Mouse (Mus musculus) natural killer cell, adult 2 months (primary cell): Measurements from ENCODE around the gene Cnot10.

Experiments
- DNase-seq, 2 experiments: peaks; one replicate each; pipeline ENCODE4 v3.0.0; 2022; ENCODE audit warnings: low spot score in 2 of 2

Gene Cnot10

DNA sequence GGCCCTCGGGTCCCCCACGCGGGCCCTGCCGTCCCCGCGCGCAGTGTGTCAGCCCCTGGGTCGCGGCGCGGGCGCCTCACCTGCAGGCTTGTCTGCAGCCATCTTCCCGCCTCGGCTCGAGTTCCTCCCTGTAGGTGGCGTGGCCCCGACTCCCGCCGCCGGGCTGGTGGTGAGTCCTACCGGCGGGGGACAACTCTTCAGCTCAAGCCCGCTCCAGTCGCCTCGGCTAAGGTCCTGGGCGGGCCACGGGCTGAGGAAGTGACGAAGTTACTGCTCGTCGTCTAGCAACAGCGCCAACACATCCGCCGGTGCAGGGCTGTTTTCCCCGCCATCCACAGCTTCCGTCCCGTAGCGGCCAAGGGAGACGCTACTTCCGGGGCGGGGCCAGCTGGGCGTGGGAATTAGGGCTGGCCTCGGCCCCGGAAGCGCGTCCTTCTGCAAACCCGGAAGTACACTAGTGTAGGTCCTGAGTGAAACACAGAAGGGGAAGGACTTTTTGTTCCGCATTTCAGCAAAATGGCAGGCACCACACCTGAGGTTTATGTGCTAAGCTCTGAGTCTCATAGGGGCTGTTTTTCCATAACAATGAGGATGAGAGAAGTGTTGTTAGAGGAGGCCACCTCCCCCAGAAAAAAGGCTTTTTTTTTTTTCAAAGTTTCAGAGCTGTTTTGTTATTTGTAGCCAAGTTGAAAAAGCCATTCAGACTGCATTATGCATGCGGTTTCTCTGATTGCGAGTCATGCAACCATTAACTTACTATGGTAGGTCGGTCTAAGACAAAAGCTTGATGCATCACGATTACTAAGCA, at the start of gene Cnot10:
Gene Cnot10 (minus strand): TSS at position 346 of the 808 bp plus-strand sequence.
- peak; percentile 98 to 99 for DNase-seq

DNA sequence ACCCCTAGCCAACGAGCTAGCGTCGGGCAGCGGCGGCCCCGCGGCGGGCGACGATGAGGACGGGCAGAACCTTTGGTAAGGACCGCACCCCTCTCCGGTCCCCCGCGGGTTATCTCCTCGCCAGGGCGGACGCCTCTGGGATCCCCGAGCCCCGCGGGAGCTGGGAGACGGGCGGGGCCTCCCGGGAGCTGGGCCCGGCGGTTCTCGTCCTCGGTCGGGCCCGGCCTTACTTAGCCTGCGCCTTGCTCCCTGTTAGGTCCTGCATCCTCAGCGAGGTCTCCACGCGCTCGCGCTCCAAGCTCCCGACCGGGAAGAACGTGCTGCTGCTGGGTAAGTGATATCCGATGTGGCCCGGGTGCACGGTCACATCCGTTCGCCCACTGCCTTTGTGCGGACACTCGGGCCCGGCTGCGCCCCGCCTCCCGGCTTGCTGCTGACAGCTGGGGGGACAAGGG, 49.0 kb upstream of the Cnot10 start:
- peak; percentile 8 to 26 for DNase-seq

DNA sequence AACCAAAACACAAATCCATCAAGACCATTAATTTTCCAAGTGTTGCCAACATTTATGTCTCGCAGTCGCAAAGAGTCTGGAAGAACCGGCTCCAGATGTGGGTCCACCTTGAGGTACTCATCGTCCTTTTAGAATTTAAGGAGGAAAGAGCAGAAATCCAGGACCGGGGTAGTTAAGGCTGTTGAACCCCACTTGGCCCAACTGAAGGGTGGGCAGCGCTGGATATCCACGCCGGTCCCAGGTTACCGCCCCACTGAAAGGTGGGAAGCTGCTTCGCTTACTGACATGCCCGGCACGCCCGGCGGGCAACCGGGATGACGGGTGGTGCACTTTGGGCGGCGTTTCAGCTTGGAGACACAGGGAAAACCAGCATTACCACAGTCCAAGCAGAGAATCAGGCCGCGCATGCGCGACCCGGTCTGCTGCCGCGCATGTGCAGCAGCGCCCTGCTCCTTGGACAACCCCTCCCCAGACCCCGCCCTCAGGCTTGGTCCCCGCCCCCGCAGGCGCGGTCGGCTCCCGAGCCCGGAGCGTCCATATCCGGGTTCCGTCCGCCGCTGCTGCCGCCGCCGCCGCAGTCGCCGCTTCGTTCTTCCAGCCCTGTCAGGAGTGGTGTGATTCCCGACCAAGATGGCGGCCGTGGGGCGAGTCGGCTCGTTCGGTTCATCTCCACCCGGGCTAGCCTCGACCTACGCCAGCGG, 48.4 kb upstream of the Cnot10 start, which contains the start of gene Dync1li1:
Gene Dync1li1 (plus strand): TSS at position 539 of the 701 bp plus-strand sequence.
- peak; percentile 93 to 95 for DNase-seq

DNA sequence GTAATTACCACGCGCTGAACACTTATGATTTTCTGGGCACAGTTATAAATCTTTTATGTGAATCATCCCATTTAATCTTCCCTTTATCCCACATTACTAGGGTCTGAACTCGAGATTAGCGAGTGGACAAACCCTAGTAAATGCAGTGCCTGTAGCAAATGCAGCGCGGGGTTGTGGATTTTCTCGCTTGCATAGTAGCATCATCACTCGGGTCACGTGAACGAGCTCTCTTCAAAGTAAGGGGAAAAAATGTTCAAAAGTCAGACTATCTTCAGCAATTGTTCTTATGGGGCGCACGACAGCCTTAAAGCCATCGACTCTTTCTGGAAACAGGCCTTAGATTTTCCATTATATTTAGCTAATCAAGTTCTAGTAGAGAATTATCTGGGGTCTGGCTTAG, 47.7 kb upstream of the Cnot10 start:
- no peak for DNase-seq

DNA sequence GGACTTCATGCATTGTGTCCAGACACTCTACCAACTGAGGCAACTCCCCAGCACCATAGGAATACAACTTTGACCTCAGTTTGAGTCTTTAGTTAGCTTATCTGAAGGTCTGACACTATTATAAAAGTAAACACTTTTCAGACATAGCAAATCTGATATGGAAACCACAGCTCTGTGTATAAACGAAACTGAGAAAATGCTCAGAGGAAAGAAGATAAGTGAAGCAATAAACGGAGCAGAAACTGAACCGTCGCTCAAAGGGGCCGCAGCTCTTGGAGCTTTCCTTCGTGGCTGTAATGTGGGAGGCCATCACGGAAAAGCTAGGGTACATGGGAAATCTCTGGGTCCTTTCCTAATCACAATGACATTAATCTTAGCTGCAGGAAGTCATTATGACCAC, 46.3 kb upstream of the Cnot10 start:
- no peak for DNase-seq

DNA sequence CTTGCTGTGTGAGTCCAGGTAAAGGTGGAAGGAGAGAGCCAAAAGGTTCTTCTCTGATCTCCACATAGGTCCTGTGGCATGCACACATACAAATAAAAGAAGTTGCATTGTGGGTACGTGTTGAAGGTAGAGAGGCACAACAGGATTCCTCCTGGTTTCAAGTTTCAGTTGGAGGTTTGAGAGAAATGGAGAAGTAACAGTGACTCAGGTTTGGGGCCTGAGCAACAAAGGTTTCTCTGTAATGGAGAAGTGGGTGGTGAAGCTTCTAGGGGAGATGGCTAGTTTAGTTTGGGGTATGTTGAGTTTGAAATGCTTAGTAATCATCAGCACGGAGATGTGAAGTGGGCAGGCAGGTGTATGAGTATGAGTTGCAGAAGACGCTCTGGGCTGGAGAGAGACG, 42.2 kb upstream of the Cnot10 start:
- DNase-seq, result no peak

DNA sequence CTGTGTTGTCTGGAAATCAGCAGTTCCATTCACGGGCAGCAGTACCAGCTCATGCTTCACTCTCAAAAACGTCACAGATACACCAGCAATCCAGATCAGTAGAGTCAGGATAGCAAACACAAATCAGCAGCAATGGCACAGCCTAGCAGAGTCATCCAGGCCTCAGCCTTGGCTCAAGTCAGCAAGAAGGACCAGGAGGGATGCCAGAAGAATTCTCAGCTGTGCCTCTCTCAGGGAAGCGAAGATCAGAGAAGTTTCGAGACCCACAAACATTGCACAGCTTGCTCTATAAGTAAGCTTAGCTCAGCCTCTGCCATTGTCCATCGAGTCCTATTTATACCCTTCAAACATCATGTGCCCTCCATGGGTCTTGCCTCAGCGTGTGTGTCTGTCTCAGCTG, 40.5 kb upstream of the Cnot10 start:
- no peak for DNase-seq

DNA sequence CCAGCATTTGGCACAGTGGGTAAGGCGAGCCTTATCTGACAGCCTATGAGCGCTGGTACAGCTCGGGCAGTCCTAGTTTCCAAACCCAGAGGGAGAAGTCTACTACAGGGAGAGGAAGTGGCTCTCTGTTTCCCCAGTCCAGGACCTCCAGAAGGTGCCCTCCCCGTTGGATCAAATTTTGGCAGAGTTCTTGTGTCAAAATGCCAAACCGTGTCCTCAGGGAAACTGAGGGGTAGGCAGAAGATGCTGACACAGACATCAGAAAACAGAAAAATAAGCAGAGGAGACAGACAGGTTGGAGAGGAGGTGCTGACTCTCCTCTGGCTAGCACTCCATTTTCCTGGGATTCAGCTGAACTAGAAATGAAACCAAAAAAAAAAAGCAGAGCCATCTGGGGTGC, 40.0 kb upstream of the Cnot10 start:
- no peak for DNase-seq

DNA sequence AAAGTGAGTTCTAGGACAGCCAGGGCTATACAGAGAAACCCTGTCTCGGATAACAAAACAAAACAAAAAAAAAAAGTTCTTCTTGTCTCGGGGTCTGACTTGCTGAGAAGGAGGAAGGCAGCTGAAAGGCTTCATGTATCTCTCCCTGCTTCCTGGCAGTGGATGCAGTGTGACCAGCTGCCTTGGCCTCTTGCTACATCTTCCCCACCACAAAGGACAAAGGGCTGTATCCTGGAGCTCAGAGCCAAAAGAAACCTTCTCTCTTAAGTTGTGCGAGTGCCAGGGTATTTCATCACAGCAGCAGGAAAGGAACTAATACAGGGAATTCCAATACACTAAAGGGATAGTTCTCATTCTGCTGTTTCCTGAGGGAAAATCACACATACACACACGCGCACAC, 38.6 kb upstream of the Cnot10 start:
- DNase-seq, result no peak

DNA sequence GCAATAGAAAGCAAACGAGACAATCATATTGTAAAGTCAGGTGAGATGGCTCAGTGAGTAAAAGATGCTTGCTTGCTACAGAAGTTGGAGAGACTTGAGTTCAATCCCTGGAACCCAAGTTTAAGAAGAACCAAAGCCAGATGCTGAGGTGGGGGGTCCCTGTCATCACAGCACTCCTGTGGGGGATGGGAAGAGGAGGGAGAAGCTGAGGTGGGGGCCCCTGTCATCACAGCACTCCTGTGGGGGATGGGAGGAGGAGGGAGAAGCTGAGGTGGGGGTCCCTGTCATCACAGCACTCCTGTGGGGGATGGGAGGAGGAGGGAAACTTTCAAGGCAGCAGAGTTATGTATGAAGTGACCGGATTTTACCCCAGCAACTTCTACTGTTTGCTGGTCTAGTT, 33.6 kb upstream of the Cnot10 start:
- no peak for DNase-seq

DNA sequence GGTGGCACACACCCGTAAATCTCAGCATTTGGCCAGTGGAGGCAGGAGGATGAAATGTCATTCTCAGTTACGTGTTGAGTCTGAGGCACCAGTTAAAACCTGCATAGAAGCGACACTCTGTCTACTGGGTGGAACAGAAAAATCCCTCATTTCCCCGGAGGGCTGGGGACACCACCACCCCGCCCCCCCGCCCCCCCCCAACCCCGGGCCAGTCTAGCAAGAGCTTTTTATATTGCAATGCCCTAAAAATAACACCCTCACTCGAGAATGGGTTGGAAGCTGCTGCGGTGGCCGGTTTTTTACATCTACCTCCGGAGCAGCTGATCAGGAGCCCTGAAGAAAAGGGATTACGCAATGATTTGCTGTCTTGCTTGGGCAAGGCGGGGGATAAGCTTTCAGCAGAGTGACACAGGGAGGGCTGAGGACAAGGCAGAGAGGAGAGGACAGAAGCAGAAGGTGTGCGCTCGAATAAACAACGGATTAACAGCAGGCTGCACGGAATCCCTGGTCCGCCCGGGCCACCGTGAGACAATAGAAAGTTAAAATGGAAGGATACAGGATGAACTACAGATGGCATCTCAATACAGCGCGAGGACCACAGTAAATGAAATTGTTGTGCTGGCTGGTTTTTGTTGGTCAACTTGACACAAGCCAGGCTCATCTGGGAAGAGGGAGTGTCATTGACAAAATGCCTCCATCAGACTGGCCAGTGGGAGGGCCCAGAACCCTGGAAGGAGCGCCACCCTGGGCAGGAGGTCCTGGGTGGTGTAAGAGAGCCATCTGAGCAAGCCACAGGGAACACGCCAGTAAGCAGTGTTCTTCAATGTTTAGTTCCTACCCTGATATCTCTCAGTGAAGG, 32.9 kb upstream of the Cnot10 start:
- DNase-seq, result no peak

DNA sequence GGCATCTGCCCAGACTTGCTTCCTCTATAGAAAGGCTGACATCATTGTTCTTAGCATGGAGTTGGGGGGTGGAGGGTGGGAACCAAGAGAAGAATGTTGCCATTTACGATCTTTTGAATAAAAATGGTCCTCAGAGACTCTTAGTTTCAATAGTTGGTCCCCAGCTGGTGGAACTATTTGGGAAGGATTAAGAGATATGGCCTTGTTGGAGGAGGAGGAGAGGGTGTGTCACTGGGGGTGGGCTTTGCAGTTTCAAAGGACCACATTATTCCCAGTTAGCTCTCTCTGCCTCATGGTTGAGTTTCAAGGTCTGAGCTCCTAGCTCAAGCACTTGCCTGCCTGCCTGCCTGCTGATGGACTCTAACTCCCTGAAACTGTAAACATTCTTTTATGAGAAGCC, 32.0 kb upstream of the Cnot10 start:
- no peak for DNase-seq

DNA sequence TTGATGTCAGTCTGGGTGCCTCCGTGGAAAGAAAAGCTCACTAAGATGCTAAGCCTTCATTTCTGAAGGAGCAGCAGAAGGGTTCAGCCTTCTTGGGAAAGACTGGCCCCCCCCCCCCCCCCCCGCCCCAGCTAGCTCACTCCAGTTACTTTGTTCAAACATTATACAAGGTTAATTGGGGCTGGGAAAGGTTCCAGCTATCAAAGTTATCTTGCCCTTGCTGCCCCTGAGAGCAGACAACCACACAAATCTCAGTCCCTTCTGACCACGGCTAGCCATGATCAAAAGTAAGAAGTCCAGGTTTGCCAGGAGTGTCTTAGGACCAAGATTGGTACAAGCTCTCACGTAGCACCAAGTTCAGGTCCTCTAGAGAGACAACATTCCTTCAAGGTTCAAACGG, 29.0 kb upstream of the Cnot10 start:
- no peak for DNase-seq

DNA sequence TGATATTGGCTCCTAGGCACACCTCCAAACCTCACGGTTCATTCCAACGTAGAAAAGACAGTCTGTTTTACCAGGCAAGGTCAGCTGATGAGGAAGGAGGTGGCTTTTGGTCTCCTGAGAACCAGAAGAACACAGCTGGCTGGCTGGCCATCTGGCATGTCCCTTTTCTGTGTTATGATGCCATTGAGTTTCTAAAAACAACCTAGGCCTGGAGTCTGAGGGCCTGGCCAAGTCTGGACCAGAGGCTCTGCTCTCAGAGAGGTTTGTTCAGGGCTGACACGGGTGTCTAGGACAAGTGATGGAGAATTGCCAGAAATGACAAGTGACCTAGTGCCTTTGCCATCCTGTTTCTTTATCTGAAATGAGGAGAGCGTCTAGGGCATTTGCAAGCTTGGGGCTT, 28.1 kb upstream of the Cnot10 start:
- no peak for DNase-seq

DNA sequence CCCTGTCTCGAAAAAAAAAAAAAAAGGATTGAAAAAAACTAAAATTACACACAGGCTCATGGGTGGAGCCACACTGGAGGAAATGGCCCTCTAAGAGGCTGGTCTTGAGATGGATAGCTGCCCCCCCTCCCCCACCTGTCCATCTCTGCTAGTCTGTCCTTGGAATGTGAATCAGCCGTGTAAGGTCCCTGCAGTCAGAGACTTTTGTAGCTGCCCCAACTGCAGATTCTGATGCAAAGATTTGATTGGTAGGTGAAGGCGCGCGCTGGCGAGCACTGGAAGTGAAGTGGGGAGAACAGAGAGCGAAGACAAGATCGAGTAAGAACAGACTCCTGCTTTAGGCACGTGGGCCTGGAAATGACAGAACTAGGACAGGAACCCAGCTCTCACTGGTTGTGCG, 26.9 kb upstream of the Cnot10 start:
- DNase-seq, result no peak

DNA sequence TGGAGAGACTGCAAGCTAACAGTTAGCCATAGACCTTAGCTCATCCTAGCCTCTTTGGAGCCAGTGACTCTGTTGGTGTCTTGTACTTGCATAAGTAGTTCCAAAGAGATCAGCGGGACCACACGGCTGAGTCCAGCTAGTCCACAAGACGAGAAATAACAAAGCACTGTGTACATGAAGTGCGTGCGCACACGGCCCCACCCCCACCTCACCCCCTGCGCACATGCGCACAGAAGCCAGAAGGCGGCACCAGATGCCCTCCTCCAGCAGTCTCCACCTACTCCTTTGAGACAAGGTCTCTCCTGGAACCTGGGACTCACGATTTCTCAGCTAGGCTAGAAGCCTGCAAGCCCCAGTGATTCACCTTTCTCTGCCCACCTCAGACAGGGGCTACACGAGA, 23.8 kb upstream of the Cnot10 start:
- no peak for DNase-seq

DNA sequence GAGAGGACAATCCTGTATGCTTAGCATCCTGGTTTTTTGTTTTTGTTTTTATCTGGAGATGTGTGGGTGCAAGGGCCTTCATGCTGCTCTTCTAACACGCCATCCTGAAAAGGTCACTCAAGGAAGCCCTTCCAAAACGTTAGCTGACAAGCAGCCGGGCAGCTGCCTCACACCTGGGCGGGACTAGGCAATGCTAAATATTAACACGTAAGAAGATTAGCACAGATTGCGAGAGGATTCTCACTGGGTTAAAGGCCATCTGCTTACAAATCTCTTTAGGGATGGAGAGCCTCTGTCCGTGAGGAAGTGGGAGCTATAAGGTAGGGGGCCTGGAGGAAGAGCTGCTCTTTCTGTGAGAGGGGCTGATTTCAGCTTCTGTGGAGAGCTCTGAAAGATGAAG, 22.0 kb upstream of the Cnot10 start:
- DNase-seq, result no peak

DNA sequence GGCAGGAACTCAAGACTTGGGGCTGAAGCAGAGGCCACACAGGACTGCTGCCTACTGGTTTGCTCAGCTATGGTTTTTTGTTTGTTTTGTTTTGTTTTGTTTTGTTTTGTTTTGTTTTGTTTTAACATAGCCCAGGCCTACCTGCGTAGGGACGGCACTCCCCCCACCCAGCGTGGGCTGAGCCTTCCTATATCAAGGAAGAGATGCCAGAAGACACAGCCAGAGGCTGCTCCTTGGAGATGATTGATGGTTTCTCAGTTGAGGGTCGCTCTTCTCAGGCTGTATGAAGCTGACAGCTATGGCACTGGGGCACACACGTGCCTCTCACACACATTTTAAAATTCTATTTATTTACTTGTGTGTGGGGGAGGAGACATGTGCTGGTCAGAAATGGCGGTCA, 21.0 kb upstream of the Cnot10 start:
- DNase-seq, result no peak

DNA sequence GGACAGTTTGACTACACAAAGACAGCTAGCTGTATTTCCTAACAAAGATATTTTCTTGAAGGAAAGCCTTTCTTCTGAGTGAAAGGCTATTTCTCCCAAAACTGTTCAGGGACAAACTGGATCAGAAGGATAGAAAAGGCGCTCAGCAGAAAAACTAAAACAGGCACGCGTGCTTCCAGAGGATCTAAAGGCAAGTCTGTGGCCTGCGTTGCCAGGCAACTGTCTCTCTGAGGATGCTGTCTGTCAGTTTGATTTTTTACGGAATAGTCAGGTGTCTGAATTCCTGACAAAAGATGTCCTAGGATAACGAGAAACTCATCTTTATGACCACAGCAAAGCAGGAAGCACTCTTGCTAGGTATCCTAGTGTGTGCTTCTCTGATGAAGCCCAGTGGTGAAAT, 20.5 kb upstream of the Cnot10 start:
- DNase-seq, result no peak

DNA sequence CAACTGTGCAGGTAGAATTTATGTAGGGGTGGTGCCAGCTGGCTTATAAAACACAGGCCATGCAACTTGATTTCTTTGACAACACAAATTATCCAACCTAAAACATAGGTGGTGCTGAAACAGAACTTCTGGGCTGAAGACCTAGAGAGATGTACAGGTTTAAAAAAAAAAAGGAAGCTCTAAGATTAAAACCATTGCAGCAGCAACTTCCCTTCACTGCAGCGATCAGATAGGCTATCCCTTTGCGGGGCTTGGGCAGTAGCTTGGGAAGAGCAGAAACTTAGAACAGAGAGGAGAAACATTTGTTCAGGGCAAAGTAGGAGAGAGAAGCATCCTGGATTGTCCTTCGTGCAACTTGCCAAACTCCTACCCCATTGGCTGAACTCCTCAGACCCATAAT, 16.7 kb upstream of the Cnot10 start:
- DNase-seq, result no peak

DNA sequence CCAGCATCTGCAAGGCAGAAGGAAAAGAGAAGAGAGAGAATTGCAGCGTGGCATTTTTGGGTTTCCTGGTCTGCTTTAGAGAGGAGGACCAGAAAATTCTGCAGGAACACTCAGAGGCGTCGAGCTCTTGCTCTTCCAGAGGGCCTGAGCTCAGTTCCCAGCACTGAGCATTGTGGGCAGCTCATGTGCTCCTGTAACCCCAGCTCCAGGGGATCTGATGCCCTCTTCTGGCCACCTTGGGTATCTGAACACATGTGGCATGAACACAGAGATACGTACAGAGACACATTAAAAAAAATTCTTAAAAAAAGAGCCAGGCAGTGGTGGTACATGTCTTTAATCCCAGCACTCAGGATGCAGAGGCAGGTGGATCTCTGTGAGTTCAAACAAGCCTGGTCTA, 15.4 kb upstream of the Cnot10 start:
- DNase-seq, result no peak

DNA sequence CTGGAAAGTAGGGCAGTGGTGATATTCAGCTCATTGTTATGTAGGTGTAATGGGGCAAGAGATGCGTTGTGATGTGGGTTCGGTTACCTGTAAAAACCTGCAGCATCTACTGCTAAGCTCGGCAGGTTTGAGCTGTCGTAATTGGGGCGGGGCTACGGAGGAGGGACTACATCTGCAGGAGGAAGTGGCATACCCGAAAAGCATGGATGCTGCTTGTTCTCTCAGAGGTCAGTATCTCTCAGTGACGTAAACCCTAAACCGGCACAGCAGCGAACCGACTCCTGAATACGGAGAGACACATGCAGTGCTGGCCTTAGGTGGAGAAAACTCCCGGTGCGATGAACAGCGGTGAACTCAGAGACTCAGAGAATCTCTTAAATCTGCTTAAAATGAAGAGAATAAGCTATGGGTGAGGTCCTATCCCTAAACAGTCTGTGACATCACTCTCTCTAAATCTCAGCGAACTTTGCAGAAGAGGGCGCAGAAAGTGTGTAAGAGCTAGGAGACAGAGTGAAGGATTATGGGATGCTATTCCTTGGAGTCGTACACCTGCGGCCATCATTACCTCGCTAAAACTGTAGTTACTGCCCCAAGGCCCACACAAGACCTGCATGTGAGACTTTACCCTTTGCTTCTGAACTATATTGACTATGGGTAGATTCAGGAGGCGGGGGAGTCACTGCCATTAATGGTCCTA, 11.1 kb upstream of the Cnot10 start:
- peak in 1 of 2 experiments; percentile 19 for DNase-seq
